Mouse (Mus musculus): ENCODE measurements around the gene Foxp4.
"Not testable (repeated sequence)": the region's sequence is repeated elsewhere in the genome, so short reads cannot be mapped to it uniquely, and the experiment has no call there.

The Foxp4 gene

DNA sequence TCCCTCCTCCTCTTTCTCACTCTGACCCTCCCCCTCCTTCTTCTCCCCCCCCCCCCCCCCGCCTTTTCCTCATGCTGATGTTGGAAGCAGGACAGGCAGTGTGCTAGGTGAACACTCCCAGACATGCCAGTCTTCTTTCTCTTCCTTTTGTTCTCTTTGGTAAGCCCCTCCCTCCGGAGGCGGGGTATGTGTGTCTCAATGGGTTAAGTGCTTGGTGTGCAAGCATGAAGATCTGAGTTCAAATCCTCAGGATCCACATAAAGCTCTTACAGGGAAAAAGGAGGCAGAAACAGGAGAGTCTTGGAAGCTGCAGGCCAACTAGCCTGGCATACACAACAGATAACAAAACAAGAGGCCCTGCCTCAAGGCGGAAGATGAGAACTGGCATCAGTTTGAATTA is 71.1 kb downstream of the Foxp4 start:
- no peak for DNase-seq (ENCODE audit: low read depth, low spot score)

DNA sequence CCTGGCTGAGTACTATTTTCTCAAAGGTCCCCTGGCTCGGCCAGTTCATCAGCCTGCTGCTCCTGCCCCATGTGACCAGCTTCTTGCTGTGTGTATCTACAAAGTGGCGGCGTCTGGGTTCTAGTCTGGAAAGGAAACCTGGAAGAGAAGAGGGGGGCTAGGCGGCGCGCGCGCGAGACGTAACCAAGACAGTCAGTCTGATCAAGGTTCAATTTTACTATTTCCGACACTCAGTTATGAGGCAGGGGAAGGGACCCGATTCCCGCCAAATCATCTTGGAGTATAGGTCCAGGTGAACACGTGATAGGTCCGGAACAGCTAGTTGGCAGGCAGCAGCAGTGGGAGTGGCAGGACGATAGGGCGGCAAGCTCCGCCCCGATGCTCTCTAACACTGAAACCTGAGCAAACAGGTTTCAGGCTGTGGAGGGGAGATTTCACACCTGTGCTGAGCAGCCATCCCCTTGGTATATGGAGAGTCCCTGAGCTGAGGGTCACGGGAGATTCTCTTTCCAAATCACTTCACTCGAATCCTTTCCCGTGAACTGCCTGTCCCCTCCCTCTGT is 72.6 kb downstream of the Foxp4 start:
- DNase-seq (ENCODE audit: low read depth, low spot score): not testable (repeated sequence)

DNA sequence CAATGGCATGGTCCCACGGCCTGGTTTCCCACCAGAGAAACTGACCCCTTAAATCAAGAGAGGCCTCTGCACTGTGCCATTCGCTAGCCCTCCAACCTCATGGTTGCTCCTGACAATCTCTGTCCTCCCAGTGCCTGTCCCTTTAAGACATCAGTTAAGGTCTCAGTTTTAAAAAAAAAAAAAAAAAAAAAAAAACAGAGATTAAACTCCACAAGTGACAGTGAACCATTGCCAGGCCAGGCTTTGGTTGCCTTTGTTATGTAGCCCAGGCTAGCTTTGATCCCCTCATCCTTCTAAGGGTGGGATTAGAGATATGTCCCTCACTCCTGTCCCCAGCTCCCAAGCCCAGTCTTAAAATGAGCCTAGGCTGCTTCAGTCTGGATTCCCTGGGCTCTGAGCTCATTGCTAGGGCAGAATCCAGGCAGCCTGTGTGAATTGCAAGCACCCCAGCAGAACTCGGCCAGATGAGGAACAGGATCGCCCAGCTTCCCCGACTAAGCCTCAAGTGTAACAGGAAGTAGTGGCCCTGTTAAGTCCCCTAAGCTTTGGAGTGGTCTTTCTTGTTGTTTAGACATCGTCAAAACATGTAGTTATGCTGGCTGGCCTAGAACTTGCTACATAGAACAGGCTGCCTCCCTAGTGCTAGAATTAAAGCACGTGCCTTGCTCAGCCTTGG is 73.7 kb downstream of the Foxp4 start:
- DNase-seq (ENCODE audit: low read depth, low spot score): no peak

DNA sequence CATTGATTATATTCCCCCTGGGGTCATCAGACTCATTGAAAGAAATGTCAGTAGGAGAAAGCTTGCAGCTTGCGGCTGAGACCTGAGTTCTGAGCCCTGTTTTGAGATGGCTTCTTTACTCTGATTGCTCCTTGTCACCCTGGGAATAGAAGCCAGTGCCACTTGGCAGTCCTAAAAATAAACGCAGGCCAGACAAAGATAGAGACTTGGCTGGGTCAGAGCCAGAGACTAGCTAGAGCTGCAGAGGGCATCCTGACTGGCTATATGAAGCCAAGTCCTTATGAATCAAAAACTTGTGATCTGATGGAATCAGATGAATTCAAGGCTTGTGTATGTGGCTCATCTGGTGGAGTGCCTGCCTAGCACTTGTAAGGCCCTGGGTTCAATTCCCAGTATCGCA is 74.4 kb downstream of the Foxp4 start:
- no peak for DNase-seq (ENCODE audit: low read depth, low spot score)

DNA sequence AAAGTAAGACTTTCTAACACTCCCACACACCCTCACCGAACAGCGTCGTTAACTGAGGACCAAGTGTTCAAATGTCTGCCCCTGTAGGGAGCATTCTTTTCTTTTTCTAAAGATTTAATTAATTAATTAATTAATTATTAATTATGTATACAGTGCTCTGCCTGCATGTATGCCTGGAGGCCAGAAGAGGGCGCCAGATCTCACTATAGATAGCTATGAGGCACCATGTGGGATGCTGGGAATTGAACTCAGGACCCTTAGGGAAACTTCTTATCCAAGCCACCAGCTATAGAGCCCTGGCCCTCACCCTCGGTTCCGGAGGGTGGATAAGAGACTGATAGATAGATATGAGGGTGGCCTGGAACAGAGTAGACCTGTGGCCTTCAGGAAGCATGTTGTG is 76.5 kb downstream of the Foxp4 start:
- DNase-seq (ENCODE audit: low read depth, low spot score): no peak

DNA sequence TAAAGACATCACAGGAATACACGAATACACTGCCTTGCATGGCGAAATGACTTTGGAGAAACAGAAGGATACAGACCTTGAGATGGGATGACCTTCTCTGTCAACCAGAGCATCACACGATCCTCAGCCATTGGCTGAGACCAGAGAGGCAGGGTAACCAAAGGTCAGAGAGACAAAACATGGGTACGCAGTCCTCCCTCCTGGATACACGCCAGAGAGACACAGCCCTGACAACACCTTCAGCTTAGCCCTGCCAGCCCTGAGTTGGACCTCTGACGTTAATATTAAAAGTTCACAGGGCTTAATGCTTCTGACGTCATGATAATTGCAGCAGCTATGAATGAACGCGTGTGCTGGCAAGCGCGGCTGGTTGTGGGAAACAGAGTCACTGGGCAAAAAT is 78.8 kb downstream of the Foxp4 start:
- no peak for DNase-seq (ENCODE audit: low read depth, low spot score)

DNA sequence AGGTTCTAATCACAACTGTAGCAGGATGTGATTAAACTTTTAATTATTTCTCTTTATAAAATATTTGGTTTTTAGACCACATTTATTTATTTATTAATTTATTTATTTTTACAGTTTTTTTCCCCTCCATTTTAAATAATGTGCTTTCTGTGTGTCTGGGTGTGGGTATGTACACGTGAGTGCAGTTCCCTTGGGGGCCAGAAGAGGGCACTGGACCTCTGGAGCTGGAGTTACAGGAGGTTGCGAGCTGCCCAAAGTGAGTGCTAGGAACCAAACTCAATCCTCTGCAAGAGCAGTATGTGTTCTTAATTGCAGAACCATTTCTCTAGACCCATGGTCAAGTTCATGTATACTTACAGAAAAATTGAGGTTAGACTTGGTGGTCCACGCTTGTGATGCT is 81.0 kb downstream of the Foxp4 start:
- no peak for DNase-seq (ENCODE audit: low read depth, low spot score)

DNA sequence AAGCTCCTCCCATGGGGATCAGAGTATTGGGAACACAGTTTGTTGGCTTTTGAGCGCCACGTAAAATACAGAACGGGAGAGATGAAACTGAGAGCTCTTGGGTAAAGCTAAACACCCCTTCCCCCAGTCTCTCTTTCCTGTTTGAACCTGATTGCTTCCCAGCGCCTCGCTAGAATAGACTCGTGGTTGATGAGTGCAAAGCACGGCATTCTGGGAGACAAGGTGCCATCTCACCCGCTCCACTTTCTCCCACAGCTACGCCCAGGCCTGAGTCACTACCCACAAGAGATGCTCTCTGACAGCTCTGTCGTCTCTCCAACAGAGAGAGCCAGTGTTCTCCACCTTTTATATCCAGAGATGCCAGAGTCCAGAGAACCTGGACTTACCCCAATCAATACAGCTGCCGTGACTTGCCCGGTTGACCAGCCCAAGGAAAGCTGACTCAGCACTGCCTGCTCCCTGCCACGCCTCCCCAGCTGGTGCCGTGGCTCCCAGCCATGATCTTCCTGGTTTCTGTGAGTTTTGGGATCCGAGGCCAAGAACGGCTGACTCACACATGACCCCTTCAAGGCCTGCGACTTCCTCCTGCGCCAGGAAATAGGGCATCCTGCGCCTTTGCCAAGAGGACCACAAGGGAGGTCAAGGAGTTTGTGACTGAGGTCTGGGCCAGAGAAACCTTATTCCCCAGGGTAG is 82.4 kb downstream of the Foxp4 start:
- no peak for DNase-seq (ENCODE audit: low read depth, low spot score)

DNA sequence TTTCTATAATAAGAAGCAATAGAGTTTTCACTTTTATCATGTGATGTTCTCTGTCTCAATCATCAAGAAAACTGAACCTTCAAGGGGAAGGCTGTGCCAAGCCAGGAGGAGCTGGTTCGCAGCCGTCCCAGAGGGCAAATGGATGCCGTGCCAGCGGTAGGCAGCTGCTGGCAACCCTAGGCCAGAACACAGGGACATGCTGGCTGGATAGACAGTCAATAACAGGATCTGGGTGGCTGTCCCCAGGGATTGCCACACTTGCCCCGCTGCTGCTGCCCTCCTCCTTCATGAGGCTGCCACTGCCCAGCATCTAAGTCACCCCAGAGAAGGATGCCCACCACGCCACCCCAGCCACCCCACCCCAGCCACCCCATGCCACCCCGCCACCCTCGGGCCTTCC is 82.9 kb downstream of the Foxp4 start:
- DNase-seq (ENCODE audit: low read depth, low spot score): no peak

DNA sequence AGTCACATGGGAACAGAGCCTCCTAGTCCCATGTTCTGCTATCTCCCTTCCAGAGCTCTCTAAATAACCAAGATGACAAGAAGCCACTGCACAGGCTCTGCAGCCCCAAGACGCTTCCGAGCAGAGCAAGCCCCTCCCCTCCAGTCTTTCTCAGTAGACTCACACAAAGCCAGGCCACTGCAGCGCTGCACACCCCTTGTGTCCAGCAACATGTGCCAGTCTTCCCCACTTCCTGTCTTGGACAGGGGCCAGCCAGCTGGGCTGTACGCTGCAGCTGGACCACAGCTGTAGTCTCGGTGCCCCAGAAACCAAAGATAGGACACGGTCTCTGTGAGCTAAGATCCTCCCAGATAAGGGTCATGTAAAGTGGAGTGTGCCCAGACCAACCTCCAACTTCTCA is 86.6 kb downstream of the Foxp4 start:
- DNase-seq (ENCODE audit: low read depth, low spot score): no peak

DNA sequence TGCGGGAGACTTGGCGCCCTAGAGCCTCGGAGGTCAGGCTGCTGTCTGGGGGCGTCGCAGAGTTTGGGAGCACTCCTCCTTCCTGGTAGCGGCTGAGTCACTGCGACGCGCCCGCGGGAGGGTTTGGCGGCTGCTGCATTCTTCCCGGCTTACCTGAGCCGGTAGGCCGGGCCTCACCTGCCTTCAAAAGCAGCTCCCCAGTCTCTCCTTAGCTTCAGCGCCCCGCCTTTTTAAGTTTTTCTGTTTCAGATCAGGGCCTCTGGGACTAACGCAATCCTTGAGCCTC is 90.0 kb downstream of the Foxp4 start, which contains the start of gene Mdfi:
Mdfi (minus strand) TSS at position 210 of the 286 bp plus-strand sequence.
- no peak for DNase-seq (ENCODE audit: low read depth, low spot score)

DNA sequence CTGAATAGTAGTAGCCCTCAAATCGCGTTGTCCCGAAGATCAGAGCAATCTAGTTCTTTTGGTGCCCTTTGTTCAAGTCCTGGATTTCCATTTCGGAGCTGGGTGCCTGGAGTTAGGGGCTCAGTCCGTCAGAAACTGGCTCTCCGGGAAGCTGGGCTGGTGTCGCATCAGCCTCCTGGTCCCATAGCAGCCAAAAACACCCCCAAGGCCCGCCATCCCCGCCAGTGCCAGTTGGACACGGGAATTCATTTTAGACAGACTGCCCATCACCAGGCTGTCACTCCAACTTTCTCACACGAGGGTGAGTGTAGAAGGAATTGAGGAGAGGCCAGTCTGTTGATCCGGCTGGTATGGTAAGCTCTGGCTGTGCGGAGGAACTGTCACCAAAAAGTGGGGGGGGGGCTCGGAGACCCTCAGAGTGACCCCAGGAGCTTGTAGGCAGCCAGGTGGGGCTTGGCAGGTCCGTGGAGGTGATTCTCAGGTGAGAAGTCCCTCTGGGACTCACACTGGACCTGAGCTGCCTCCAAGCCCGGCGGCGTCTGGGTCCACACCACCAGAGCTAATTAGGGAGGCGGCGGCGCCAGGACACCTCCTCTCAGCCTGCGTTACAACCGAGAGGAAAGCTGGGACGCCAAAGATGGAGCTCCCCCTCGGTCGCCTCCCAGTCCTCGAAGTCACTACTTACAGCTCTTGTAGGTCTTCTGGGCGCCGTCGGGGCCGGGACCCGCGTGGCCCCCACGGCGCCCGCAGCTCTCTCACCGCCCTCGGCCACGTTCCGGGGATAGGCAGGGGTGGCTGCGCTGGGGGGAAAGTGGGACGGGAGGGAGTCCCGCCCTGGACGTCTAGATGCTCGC is 90.6 kb downstream of the Foxp4 start:
- no peak for DNase-seq (ENCODE audit: low read depth, low spot score)

DNA sequence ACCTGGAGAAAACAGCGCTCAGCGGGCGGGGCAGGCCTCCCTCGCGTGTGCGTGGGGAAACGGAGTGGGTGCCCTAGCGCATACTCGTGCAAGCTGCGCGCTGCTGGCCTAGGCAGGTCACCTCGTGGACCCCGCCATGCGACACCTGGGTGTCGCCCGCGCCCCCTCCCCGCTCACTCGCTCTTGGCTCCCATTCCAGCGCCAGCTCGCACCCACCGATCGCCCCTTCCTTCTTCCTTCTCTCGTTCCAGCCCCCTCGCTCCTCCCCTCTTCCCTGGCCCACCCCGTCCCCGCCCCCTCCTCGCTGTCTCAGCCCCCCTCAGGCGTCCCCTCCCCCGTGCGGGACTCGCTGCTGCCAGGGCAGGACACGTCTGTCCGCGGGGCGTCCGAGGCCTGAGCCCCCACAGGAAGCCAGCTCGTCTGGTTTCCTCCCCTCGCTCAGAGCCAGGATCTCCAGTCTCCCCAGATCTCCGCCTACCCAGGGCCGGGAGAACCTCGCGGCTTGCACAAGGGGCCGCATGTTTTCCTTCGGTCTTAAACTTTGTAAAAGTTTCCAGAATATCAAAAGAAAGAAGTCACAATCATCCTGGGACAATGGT is 91.3 kb downstream of the Foxp4 start:
- peak; percentile 72 for DNase-seq (ENCODE audit: low read depth, low spot score)

DNA sequence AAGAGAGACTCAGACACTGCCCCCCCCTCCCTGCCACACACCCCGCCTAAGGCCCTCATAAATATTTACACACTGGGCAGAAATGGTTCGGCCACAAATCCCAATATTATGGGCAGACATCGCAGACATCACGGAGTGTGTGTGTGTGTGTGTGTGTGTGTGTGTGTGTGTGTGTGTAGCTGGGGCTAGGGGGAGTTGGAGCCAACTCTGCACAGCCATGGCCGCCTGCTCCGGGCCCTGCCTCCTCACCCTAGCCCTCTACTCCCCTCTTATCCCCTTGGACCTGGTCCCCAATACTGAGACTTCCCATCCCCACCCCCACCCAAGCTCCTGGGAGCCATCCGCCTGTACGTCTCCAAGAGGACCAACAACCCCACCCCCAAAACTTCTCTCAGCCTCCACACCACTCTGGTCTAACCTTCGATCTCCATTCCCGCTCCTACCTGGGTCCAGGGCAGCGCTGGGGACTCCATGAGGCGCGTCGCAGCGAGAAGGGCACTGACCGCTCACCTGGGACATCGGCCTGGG is 91.9 kb downstream of the Foxp4 start:
- no peak for DNase-seq (ENCODE audit: low read depth, low spot score)

DNA sequence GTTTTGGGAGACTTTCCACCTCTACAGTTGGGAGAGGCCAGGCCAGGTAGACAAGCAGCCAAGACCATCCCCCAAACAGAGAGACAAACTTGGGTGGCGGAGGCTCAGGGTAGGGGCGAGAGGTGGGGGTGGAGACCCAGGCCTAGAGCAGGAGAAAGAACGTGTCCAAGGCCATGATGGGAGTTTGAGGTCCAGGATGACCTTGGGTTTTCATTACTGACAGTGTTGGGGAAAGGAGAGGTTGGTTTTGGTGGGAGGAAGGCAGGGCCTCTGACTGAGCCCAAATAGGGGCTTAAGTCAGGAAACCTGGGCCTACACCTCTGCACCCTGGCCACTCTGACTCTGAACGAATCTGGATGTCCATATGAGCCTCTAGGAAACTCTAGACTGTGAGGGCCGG is 92.7 kb downstream of the Foxp4 start:
- DNase-seq (ENCODE audit: low read depth, low spot score): no peak

DNA sequence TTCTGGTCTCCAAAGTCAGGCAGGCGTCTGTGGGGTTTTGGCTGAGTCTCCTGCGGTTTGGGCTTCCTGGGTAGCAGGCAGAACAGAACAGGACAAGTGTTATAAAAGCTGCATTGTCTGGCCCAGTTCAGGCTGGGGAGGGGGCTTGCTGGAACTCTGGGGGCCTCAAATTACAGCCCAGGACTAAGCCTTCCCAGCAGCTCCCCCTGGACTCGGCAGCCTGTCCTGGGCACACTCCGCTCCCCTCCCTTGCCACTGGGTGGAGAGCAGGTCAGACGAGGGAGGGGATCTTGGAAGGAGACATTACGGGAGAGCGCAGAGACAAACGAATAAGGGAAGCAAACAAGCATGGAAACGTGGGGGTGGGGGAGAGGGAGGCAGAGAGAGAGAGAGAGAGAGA is 93.3 kb downstream of the Foxp4 start:
- peak; percentile 59 for DNase-seq (ENCODE audit: low read depth, low spot score)

DNA sequence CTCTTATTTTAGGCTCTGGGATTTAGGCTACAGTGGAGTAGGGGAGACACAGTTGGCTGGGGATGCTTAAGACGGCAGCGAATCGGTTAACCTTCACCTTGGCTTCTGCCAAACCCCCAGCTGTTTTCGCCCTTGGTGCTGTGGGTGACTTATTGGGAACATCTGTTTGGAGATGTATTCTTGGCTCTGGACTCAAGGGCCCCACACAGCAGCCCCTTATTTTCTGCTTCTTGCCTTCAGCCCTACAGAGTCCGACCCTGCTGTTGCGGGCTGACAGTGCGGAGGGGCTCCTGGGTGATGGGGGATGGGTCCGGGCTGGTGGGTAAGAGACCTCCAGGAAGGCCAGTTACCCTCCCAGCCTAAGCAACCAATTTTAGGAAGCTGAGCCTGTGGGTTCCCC is 103.1 kb downstream of the Foxp4 start:
- DNase-seq (ENCODE audit: low read depth, low spot score): no peak

DNA sequence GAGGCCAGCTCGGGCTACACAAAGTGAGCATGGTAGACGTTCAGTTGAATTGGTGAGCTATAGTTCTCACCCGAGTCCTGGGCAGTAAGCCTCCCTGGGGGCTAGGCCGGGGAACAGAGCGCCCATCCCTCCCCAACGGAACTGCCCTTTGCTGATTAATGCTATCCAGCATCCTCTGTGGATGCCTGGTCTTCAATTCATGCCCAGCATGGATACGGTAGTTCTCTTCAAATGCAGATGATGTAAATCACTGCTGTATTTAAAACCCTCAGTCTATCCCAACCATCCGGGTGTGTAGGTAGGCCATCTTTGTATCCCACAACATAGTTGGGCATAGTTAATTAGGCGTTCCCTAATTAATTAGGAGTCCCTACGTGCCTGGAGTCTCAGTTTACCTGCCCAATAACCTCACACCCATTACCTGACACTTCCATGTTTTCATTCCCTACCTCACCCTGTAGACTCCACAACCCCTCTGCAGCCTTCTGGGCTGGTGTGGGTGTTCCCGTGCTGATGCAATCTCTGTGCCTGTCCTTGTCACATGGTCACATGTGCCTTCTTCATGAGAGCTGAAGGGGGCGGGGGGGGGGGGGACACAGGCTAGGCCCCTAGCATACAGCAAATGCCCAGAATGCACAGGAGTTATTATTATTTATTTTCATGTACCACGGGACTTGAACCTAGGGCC is 106.3 kb downstream of the Foxp4 start:
- no peak for DNase-seq (ENCODE audit: low read depth, low spot score)
